Mouse (Mus musculus) embryonic fibroblast, embryonic 13.5 days (primary cell): Measurements from ENCODE around the gene Itga11.

Experiments
- CTCF ChIP-seq: IDR thresholded peaks from 2 replicates; pipeline ENCODE4 v1.5.1; 2011; ENCODE audit warnings: mild to moderate bottlenecking, control low read depth, low read length, moderate library complexity, borderline replicate concordance; ENCODE audit not compliant: insufficient read depth
- POLR2A ChIP-seq: IDR thresholded peaks from 2 replicates; pipeline ENCODE4 v1.6.1; 2011; ENCODE audit warnings: low read depth, mild to moderate bottlenecking, control low read depth, low read length, moderate library complexity

GRCm38 (mm10) chr9:62638045-62638444 lies 39.6 kb upstream of the Itga11 start:
- TF ChIP-seq CTCF (no peak), POLR2A (no peak)
